Mouse (Mus musculus) layer of hippocampus, postnatal 36 days (tissue): ENCODE data around the gene Trim26. TPM values are rescaled to one million over a fixed set of nuclear protein-coding genes. Genes with fewer than 3 reads are reported as not detected.
"Not testable (repeated sequence)": the region's sequence is repeated elsewhere in the genome, so short reads cannot be mapped to it uniquely, and the experiment has no call there.

Experiments
- DNase-seq, 2 experiments: peaks; one replicate each; pipeline ENCODE4 v3.0.0; 2022
- total RNA-seq, 2 experiments: library from RNA; stranded (reverse); gene quantifications; 2 replicates each; pipeline ENCODE4 v1.2.3; 2021

Gene Trim26
- total RNA-seq, 2 experiments from 2014 or later = 15.9 to 20.3 TPM

DNA sequence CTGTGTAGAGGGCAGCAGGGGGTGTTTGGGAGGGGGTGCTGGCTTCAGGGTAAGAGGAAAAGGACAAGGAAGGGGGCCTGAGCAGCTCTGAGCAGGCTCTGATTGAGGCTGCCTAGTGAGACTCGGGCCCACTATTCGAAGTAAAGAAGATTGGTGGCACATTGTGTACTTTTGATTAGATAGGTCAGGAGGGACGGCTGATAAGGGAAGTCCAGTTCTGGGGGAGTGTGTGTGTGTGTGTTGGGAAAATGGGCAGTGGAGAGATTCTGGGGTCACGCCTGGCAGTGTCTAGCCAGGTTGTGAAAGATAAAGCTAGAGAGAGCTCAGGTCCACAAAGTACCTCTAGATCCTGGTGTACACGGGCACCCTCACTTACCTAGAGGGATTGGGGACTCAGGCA is 14.7 kb downstream of the Trim26 start:
- DNase-seq = no peak

DNA sequence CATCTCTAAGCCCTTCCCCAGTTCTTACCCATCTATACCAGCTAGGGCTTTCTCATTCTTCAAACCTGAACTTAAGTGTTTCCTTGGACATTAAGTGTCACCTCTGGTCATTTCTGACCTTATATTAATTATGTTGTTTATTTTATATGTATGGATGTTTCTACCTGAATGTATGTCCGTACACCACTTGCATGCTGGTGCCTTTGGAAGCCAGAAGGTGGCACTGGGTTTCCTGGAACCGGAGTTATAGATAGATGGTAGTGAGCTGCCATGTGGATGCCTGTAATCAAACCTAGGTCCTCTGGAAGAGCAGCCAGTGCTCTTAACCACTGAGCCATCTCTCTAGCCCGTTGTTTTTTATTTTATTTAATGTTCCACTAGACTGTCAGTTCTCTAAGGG is 18.6 kb downstream of the Trim26 start:
- DNase-seq = no peak

DNA sequence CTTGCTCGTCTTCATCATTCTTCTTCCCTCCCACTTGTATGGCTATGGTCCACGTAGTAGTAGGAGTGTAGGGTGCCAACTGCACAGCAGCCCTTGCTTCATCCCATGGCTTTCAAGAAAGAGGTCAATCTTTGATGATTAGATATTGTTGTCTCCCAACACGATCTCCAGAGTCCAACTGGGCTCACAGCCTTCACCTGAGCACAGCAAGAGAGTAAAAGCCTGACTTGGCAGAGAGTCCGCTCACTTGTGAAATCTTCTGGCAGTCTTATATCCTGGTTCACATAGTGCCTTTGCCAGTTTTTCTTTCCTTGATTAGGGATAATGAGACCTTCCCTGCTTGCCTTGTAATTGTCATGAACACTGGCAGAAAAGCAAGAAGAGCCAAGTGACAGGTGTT is 19.3 kb downstream of the Trim26 start:
- no peak for DNase-seq

DNA sequence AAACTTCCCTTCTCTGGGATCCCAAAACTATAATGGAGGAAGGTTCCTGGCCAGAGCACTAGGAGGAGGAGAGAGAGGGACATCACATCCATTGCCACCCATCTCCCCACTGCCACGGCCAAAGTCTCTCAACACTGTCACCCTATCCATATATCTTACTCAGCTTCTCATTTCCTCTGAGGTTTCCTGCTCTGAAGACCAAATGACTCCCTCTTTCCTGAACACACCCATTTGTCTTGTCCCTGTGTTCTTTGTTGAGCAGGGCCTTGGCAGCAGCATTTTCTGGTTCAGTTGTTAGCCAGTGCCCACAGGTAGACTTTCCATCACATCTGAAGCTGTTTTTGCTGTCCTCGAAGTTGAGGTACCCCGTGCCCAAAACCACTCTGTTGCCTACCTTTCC is 21.2 kb downstream of the Trim26 start:
- DNase-seq = no peak

DNA sequence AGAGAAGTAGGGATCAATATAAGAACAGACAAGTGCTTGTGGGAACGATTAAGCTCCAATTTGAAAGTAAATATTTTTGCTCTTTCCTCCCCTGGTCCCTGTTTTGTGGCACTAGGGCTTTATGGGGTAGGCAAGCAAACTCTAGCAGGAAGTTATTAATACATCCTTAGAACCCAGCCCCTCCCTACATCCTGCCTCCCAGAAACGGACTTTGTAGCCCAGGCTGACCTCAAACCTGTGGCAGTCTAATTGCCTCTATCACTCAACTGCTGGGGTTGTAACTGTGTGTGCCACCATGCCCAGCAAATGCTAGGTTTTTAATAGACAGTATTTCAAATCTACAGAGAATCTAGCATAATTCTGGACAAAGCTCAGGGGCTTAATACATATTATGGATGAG is 24.7 kb downstream of the Trim26 start:
- DNase-seq = no peak

DNA sequence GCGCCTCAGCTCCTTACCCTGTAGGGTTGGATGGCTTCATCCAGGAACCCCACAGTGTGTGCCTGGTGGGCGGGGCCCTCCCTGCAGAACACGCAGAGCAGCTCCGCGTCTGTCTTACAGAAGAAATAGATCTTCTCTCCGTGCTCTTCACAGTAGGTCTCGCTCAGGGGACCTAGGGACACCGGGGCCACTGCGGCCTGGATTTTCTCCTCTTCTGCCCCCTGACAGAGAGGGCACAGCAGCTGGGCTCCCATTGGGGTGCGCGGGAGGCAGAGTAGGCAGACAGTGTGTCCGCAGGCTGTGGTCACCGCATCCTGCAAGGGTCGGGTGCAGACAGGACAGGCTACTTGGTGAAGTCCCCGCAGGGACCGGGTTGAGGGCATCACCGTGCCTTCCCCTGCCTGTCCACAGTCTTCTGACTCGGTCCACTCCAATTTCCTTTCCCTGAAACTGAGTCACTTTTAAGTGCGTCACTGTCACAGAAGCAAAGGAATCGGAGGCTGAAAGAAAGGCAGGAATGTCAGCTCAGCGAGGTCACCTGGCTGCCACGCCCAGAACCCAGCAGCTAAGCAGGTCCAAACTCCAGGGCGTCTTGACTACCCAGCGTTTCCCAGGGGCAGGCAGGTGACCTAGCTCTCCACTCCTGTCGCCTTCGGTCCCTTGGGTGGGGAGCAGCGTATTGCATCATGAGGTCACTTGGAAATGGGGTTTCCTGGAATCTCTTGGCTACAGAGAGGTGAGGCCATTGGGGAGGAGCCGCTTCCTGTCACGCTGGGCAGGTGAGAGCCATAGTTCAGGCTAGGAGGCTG is 30.0 kb downstream of the Trim26 start, which contains the start of gene Trim15:
TSS of gene Trim15 (minus strand) at position 492 of the 809 bp plus-strand sequence.
- no peak for DNase-seq

DNA sequence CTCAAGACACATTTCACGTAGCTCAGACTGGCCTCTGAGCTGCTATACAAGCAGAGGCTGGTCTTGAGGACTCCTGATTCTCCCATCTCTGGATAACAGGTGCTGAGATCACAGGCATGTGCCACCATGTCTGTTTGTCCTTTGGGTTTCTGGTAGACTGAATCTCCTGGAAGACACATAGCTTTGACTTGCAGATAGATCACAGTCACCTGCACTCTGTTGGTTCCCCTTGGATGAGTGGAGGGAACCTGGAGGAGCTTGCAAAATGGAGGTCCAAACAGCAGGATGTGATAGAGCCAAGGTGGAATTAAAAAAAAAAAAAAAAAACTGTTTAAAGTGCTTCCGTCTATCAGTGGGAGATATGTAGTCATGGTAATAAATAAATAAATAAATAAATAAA is 31.9 kb downstream of the Trim26 start:
- DNase-seq = no peak

DNA sequence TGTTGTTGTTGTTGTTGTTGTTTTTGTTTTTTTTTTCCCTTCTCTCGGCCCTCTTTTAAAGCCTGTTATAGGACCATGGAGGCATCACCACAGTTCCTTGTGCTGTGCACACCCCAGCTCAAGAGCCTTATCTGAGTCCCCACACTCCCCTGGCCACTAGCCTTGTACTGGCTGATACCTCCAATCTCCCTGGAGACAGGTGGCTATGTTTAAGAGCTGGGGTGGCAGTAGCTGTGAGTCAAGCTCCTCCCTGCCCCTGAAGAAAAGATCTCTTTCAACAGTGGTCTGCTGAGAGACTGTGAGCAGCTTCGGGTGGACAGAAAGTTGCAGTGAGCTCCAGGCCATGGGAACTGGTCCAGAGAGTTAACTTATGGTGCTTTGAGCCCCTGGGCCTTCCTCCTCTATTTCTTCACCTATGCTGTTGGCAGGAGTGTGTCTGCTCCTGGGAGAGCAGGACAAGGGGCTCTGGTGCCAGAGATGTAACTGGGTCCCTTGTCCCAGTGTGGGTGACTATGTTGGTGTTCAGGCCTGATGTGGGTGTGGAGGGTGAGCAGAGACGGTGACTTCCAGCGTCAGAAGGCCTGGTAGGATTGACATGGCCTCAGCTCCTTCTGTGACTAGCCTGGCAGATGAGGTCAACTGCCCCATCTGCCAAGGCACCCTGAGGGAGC is 32.5 kb downstream of the Trim26 start, which contains the start of gene Trim10:
TSS of gene Trim10 (plus strand) at position 291 of the 671 bp plus-strand sequence.
- DNase-seq = no peak

DNA sequence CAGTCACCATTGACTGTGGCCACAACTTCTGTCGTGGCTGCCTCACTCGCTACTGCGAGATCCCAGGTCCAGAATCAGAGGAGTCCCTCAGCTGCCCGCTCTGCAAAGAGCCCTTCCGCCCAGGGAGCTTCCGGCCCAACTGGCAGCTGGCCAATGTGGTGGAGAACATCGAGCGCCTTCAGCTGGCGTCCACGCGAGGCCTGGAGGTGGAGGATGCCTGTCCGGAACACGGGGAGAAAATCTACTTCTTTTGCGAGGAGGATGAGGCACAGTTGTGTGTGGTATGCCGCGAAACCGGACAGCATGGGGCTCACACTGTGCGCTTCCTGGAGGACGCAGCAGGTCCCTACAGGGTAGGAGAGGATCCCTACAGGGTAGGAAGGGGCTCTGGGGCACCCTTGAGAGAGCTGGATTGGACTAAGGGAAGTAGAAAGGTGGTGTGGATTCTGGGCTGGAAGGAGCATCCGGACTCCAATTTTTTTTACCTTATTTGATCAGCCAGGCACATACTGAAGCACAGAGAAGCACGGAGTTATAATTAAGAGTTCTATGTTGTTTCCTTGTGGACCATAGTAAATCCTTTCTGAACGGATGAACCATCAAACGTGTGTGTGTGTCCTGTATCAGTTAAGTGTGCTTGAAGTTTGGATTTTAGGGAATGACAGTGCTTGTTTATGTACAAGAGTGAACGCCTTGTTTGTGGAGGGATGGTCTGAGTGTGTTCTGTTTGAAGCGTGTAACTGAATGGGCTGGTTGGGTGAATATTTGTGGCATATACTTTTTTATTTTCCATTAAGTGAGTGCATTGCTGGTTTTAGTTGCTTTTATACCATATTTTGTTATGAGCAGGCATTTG is 33.2 kb downstream of the Trim26 start:
- no peak for DNase-seq

DNA sequence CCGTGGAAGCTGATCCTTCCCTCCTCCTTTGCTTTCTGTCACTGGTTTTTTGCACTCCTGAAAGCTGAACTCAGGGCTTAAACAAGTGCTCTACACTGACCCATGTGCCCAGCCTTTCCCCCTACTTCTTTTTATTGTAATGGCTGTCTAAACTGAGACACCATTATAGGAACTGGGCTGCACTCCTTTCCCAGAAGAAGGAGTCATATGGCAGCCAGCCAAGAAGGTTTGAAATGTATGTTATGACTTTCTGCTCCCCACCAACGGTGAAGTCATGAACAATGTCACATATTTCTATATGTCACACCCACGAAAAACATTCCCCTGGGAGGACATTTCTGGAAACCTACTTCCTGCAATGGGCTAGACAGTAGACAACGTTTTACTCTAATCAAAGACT is 37.7 kb downstream of the Trim26 start:
- no peak for DNase-seq

DNA sequence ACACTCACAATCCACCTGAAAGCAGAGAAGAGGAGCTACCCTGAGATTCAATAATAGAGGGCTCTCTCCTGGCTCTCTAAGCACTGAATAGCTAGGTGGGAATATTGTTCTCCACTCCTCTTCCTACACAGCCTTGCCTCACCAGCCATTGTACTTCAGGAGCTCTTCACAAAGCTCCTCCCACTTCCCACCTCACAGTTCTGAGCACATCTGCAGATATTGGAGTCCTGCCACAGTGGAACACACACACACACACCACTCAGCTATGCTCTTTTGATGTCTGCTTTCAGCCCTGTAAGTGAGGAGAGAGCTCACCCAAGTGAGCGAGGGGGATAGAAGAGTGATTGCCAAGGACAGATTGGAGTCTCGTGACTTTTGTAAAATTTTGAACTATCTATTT is 46.4 kb downstream of the Trim26 start:
- DNase-seq = no peak

DNA sequence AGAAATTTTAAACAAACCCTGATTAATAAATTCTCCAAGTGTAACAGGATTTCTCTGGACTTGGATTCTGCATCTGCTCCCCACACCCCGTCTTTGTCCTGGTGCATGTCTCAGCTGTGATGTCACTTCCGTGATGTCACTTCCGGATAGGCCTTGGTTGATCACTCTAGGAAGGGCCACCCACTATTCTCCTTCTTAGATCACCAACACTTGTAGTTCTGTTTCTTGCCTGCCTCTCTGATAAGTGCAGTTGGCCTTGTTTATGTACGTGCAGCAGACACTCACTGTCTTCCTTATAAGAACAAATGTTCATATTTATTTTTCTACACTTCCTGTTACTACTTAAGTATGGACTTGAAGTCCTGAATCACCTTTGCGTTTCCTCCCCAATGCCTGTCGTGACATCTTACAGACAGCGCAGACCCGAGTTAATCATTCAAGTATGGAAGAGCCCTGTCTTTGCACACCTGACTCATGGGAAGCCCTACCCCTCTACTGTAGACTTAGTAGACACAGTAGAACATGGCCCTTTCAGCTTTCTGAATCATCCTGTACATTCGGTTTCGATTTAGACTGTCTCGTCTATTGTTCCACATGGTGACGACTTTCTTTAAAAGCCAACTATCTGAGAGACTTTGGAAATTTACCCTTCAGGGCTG is 48.3 kb downstream of the Trim26 start:
- no peak for DNase-seq

DNA sequence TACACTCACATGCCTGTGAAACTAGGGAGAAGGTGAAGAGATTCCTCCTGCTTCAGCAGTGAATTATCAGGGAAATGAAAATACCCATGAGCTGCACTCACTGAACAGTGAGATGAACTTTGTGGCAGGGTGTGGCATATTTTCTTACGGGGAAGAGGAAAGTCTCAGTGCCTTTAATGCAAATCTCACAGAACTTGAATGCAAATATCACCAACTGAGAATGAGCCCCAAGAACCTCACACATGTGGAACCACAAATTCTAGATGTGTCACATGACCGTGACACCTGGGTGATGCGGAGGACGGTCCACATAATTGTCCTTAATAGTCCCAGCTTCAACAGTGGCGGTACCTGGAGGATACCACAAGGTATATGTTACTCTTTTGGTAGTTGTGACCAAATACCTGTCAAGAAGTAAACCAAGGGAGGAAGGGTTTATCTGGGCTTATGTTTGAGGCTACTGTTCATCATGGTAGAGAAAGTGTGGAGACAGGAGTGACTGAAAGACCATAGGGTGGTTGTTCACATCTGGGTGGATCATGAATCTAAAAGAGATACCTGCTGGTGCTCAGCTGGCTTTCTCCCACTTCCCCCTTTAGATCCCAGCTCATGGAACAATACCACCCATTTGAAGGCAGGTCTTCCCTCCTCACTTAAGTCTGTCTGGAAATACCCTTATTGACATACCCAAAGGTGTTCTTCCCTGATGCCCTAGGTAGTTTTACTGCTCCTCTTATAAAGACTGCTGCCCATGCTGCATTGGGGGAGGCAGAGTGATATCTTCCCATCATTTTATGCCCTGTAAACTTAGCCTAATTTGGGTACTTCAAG is 53.4 kb downstream of the Trim26 start, which contains the start of gene Trim40:
TSS of gene Trim40 (minus strand) at position 51 of the 831 bp plus-strand sequence.
- no peak for DNase-seq

DNA sequence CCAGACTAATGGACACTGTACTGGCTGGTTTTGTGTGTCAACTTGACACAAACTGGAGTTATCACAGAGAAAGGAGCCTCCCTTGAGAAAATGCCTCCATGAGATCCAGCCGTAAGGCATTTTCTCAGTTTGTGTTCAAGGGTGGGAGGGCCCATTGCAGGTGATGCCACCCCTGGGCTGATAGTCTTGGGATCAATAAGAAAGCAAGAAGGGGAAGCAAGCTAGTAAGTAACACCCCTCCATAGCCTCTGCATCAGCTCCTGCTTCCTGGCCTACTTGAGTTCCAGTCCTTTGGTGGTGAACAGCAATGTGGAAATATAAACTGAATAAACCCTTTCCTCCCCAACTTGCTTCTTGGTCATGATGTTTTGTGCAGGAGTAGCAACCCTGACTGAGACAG is 54.6 kb downstream of the Trim26 start:
- DNase-seq = not testable (repeated sequence)

DNA sequence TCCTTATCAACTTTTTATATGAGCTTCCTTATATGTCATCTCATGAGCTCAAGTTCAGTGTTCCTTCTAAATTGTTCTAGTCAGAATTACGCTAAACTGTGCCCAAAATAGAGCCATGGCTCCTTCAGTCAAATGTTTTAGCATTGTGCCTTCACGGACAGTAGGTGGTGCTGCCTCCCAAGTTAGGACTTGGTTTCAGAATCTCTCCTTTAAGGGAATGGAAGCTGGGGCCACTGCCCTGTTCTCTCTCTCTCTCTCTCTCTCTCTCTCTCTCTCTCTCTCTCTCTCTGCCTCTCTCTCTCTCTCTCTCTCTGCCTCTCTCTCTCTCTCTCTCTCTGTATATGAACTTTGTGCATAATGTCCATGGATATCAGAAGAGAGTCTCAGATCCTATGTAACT is 55.4 kb downstream of the Trim26 start:
- peak in 1 of 2 experiments; percentile 18 for DNase-seq

DNA sequence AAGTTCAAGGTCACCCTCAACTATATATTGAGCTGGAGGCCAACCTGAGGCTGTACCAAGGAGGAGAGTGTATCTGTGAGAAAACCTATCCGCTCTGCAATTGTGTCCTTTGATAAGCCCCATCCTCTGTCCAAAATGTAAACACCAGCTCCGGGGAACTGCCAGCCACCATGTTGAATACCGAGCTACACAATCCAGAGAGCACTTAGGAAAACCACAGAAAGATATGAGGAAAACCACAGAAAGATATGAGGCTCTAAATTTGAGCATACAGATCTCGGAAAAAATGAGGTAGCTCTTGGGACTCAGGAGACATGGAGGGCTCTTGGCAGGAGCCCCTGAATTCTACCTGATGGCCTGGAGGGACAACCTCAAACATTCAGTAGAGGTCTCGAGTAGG is 56.5 kb downstream of the Trim26 start:
- no peak for DNase-seq

DNA sequence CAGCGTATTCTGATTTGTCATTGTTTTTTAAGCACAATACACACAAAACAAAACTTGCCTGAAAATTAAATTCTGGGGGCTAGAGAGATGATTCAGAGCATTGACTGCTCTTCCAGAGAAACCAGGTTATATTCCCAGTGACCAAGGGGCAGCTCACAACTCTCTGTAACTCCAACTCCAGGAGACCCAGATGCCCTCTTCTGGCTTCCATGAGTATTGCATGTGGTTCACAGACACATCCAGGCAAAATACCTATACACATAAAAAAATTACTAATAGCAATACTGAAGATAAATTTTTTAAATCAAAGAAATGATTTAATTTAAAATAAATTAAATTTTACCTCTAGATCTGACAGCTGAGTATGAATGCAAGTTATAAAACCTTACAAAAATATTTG is 59.6 kb downstream of the Trim26 start:
- DNase-seq = no peak

DNA sequence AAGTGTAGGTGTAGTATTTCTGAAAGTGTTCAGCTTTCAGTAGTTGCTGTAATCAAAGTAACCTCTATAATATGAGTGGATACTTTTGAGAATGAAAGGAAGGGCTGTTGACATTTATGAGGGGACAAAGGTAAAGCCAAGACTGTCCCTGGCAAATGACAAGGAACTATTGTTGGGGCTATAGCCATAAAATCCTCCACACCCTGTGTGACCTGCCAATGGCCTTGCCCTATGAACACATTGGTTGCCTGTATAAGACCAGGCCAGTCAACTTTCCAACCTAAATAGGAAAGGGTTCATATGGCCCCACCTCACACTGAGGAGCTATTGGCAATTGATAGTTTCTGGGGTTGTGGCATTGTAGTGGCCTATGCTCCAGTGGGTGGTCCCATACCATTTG is 60.1 kb downstream of the Trim26 start:
- no peak for DNase-seq

DNA sequence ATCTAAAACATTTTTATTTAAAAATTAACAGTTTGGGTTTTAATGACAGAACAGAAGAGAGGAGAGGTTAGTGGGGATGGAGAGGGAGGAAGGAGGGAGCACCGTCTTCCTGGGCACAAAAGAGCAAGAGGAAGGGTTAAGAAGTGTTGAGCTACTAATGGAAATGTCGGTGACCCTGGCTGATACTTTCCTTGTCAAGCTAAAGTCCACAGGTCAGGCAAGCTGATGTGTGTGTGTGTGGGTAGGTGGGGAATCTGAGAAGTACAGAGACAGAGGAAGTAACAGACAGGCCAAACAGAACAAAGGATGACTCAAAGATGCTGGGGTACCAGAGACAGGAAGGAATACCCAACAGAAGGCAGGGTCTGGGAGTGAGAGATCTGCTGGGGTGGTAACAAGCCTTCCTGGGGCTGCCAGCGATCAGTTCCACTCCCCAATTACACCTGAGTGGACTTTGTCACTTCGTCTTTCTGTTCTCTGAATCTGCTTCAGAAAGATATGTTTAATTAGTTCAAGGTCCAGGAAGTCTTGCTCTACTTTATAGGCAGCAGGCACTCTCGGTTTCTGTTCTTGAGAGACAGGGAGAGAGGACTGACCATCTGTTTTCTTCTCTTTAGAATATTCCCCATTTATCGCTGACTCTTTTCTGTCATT is 60.7 kb downstream of the Trim26 start, which contains the start of gene Trim31:
TSS of gene Trim31 (plus strand) at position 567 of the 654 bp plus-strand sequence.
- no peak for DNase-seq

DNA sequence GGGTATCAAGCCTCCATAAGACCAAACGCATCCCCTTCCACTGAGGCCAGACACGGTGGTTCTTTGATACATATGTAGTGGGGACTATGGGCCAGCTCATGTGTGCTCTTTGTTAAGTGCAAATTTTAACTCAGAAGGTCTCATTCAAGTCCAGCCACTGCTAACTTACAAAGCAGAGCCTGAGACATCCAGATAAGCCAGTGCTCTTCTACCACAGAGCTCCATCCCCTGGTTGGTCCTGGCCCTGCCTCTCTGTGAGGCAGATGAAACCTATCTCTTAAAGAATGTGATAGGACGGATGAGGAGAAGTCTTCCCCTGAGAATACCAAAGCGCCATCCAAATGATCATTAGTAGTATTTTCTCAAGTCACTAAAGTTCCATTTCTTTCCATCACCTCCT is 62.4 kb downstream of the Trim26 start:
- no peak for DNase-seq

DNA sequence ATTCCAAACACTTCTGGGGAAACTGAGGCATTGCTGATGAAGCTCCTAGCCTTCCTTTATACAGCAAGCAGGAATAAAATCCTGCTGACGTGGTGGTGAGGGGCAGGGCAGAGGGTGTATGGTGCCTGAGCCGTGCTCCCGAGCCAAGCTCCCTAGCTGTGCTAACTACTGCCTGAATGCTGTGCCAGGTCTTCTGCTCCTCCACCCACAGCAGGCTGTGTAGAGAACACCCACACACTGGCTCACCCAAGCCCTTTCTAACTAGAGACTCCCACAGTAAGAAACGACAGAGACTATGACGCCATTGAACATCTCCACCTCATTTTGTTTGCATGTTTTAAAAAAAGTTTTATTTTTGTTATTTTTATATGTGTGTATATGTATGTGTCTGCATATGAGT is 63.1 kb downstream of the Trim26 start:
- peak; percentile 45 to 47 for DNase-seq
